Mouse (Mus musculus): ENCODE measurements at regions not wholly inside any gene's neighbourhood (a gene's known extent, or its start where the extent isn't known, plus 50 kb on each side); places are given as distances from the start of the nearest gene placed in this dataset.

- Histone ChIP-seq H3K36me3 (ENCODE audit: control insufficient read depth, insufficient read depth, low read length, poor library complexity, severe bottlenecking) (no peaks in the 10 kb centered on the region), H3K27me3 (ENCODE audit: control insufficient read depth, insufficient read depth, low read length, poor library complexity, severe bottlenecking) (no peaks in the 10 kb centered on the region)
- no peak for DNase-seq (ENCODE audit: low read depth, low spot score)
These were observed 104.7 kb upstream of the Tprg start for GRCm38 (mm10) chr16:25181939-25182338.

GRCm38 (mm10) chr16:25197079-25197478 is 89.5 kb upstream of the Tprg start:
- H3K36me3 ChIP-seq (ENCODE audit: control insufficient read depth, insufficient read depth, low read length, poor library complexity, severe bottlenecking), result no peaks in the 10 kb centered on the region
- DNase-seq (ENCODE audit: low read depth, low spot score), result no peak
- no peaks in the 10 kb centered on the region for H3K27me3 ChIP-seq (ENCODE audit: control insufficient read depth, insufficient read depth, low read length, poor library complexity, severe bottlenecking)

GRCm38 (mm10) chr16:25198844-25199243 is 87.8 kb upstream of the Tprg start:
- no peaks in the 10 kb centered on the region for H3K27me3 ChIP-seq (ENCODE audit: control insufficient read depth, insufficient read depth, low read length, poor library complexity, severe bottlenecking)

GRCm38 (mm10) chr16:25199984-25200383 is 86.6 kb upstream of the Tprg start:
- H3K36me3 ChIP-seq (ENCODE audit: control insufficient read depth, insufficient read depth, low read length, poor library complexity, severe bottlenecking), result no peaks in the 10 kb centered on the region
- DNase-seq (ENCODE audit: low read depth, low spot score), result no peak
- H3K27me3 ChIP-seq (ENCODE audit: control insufficient read depth, insufficient read depth, low read length, poor library complexity, severe bottlenecking), result no peaks in the 10 kb centered on the region

More at GRCm38 (mm10) chr16:25198844-25199243, 87.8 kb upstream of the Tprg start:
- H3K36me3 ChIP-seq (ENCODE audit: control insufficient read depth, insufficient read depth, low read length, poor library complexity, severe bottlenecking), result no peaks in the 10 kb centered on the region
- DNase-seq (ENCODE audit: low read depth, low spot score), result no peak

GRCm38 (mm10) chr16:25201094-25201770 is 85.4 kb upstream of the Tprg start:
- no peak for DNase-seq (ENCODE audit: low read depth, low spot score)
- no peaks in the 10 kb centered on the region for H3K36me3 ChIP-seq (ENCODE audit: control insufficient read depth, insufficient read depth, low read length, poor library complexity, severe bottlenecking)
- H3K27me3 ChIP-seq (ENCODE audit: control insufficient read depth, insufficient read depth, low read length, poor library complexity, severe bottlenecking), result no peaks in the 10 kb centered on the region

GRCm38 (mm10) chr16:25213250-25213649 is 73.4 kb upstream of the Tprg start:
- no peaks in the 10 kb centered on the region for H3K36me3 ChIP-seq (ENCODE audit: control insufficient read depth, insufficient read depth, low read length, poor library complexity, severe bottlenecking)
- DNase-seq (ENCODE audit: low read depth, low spot score), result no peak

GRCm38 (mm10) chr16:25220552-25220951 is 66.1 kb upstream of the Tprg start:
- H3K27me3 ChIP-seq (ENCODE audit: control insufficient read depth, insufficient read depth, low read length, poor library complexity, severe bottlenecking), result no peaks in the 10 kb centered on the region
- no peaks in the 10 kb centered on the region for H3K36me3 ChIP-seq (ENCODE audit: control insufficient read depth, insufficient read depth, low read length, poor library complexity, severe bottlenecking)
- DNase-seq (ENCODE audit: low read depth, low spot score), result no peak

More at GRCm38 (mm10) chr16:25213250-25213649, 73.4 kb upstream of the Tprg start:
- no peaks in the 10 kb centered on the region for H3K27me3 ChIP-seq (ENCODE audit: control insufficient read depth, insufficient read depth, low read length, poor library complexity, severe bottlenecking)

GRCm38 (mm10) chr16:25224801-25225200 is 61.8 kb upstream of the Tprg start:
- H3K36me3 ChIP-seq (ENCODE audit: control insufficient read depth, insufficient read depth, low read length, poor library complexity, severe bottlenecking), result no peaks in the 10 kb centered on the region
- DNase-seq (ENCODE audit: low read depth, low spot score), result no peak

More at GRCm38 (mm10) chr16:25224801-25225200, 61.8 kb upstream of the Tprg start:
- H3K27me3 ChIP-seq (ENCODE audit: control insufficient read depth, insufficient read depth, low read length, poor library complexity, severe bottlenecking), result no peaks in the 10 kb centered on the region

Data from splenic B cell, adult 2 months (primary cell).